Mouse (Mus musculus) cortical plate, adult 2 months (tissue): ENCODE results near the gene Arhgef10l. TPM values are rescaled to one million over a fixed set of nuclear protein-coding genes. Genes with fewer than 3 reads are reported as not detected.

Experiments
- H3K27ac ChIP-seq: fragments of 200-500 bp; 2 replicates; pipeline ENCODE4 v1.5.1; 2012; ENCODE audit warnings: low read length, control low read depth, inconsistent platforms; ENCODE audit not compliant: insufficient read depth
- H3K4me1 ChIP-seq: fragments of 200-500 bp; 2 replicates; pipeline ENCODE4 v1.6.1; 2011; ENCODE audit warnings: low read length; ENCODE audit not compliant: control insufficient read depth, insufficient read depth
- H3K4me3 ChIP-seq: fragments of 200-500 bp; 2 replicates; pipeline ENCODE4 v1.5.1; 2011; ENCODE audit warnings: mild to moderate bottlenecking, low read length, control low read depth; ENCODE audit not compliant: insufficient read depth
- CTCF ChIP-seq: fragments of 200-500 bp; IDR thresholded peaks from 2 replicates; pipeline ENCODE4 v1.5.1; 2011; ENCODE audit warnings: mild to moderate bottlenecking, control low read depth, low read length; ENCODE audit not compliant: insufficient read depth; ENCODE audit errors: extremely low read depth
- POLR2A ChIP-seq: fragments of 200-500 bp; IDR thresholded peaks from 2 replicates; pipeline ENCODE4 v1.6.1; 2011; ENCODE audit warnings: mild to moderate bottlenecking, low read length, control low read depth; ENCODE audit not compliant: insufficient read depth; ENCODE audit errors: extremely low read depth
- polyA plus RNA-seq: library from polyadenylated mRNA; depleted of rRNA; stranded (reverse); fragments of >200 nt; gene quantifications from 2 replicates; pipeline ENCODE4 v1.2.3, GENCODE M21; 2012

Arhgef10l gene
- polyA plus RNA-seq, 1 experiment = 34.5 TPM

DNA sequence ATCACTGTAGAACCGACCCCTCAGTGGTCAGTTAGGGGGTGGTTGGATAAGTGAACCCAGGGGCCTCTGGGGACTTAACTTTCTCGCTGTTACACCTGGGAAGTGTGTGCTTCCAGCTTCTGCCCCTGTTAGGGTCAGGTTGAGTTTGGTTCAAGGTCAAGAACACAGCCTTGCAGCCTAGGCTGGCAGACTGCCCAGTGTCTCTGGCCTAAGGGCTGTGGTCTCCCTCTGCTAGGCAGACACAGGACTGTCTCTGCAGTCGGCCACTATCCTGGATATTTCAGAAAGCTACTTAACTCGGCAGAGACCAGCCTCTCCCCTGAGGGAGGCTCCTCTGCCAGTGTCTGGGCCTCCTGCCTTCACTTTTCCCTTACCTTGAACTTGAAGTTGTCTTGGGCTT, 38.4 kb upstream of the Arhgef10l start:
- Histone ChIP-seq H3K4me3 (no peak overlapping the region), H3K4me1 (no peaks in the 10 kb centered on the region), H3K27ac (no peak overlapping the region)
- TF ChIP-seq CTCF (no peak), POLR2A (no peak)

DNA sequence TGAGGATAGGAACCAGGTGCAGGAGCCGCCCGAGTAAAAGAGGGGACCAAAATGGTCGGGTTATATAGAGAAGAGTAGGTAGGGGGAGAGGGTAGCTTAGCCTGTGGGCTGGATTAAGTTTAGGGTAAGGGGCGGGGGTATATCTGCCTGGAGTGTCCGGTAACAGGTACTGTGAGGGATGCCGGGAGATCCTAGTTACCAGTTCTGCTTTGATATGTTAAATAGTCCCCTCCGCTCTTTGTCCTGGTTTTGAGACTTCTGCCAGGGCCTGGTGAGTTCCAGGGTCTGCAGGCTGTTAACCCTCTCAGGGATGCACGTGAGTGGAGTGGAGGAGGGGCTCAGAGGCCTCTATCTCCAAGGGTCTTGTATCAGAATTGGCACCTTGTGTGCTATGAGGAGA, 37.8 kb upstream of the Arhgef10l start:
- Histone ChIP-seq H3K27ac (no peak overlapping the region), H3K4me1 (no peaks in the 10 kb centered on the region)

DNA sequence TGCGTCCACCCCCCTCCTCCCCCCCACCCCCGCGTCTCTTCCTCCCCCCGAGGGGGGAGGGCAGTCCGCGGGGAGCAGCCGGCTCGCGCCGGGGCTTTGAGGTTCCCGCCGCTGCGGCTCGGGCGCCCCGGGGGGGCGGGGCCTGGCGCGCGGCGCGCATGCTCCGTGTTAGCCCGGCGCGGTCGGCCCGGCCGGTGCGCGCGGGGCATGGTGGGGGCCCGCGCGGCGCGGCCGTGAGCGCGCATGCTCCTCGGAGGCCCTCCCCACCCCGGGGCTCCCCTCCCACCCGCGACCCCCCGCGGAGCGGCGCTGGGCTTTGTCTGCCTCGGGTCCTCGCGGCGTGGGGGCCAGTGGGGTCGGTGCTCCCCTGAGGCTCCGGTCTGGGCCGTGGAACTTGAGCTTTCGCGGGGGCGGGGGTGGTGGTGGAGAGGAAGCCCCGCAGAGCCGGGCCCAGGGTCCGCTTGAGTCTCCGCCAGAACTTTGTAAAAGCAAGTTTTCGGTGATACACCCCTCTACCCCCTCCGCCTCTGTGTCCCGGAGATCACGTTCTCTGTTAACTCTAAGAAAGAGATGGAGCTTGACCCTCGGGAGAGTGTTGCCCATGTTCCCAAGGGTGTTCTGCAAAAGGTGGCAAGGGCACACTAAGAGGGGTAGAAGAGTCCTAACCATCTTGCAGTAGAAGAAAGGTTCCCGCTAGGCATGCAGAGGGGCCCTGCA, 37.0 kb upstream of the Arhgef10l start:
- Histone ChIP-seq H3K4me1 (no peaks in the 10 kb centered on the region), H3K4me3 (peak overlapping the region; percentile 51), H3K27ac (no peak overlapping the region)
- TF ChIP-seq CTCF (no peak), POLR2A (no peak)

More for the DNA sequence above, 37.8 kb upstream of the Arhgef10l start:
- no peak for TF ChIP-seq POLR2A
- TF ChIP-seq CTCF = no peak
- H3K4me3 ChIP-seq = no peak overlapping the region; the same call in 1 of the 2 replicates

DNA sequence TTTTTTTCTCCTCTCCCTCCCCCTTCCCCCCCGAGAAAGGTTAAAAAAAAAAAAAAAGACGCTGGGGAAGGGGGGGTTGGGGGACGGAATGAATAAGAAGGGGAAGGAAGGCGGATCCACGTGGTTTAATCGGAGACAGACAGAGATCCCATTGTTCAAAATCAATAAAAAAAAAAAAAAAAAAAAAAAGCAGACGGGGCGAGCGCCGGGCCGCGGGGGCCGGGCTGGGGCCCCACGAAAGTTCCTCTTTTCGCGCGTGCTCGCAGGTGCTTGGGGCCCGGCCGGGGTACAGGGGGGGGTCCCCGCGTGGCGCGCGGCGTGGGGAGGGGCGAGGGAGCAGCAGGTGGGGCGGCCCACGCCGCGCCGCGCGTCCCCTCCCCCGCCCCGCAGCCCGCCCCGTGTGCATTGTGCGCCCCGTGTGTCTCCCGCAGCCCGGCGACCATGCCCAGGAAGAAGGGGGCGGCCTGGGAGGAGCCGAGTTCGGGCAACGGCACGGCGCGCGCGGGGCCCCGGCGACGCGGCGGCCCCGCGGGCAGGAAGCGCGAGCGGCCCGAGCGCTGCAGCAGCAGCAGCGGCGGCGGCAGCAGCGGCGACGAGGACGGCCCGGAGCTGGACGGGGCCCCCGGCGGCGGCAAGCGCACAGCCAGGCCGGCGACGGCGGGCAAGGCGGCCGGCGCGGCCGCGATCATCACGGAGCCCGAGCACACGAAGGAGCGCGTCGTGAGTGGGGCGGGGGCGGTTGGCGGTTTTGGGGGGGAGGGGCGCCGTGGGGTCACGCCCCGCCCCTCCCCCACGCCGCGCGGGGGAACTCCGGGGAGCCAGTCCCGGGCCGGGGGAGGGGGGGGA, 36.1 kb upstream of the Arhgef10l start:
- Histone ChIP-seq H3K27ac (no peak overlapping the region), H3K4me3 (peak overlapping the region; percentile 51), H3K4me1 (no peaks in the 10 kb centered on the region)
- TF ChIP-seq CTCF (no peak), POLR2A (no peak)

DNA sequence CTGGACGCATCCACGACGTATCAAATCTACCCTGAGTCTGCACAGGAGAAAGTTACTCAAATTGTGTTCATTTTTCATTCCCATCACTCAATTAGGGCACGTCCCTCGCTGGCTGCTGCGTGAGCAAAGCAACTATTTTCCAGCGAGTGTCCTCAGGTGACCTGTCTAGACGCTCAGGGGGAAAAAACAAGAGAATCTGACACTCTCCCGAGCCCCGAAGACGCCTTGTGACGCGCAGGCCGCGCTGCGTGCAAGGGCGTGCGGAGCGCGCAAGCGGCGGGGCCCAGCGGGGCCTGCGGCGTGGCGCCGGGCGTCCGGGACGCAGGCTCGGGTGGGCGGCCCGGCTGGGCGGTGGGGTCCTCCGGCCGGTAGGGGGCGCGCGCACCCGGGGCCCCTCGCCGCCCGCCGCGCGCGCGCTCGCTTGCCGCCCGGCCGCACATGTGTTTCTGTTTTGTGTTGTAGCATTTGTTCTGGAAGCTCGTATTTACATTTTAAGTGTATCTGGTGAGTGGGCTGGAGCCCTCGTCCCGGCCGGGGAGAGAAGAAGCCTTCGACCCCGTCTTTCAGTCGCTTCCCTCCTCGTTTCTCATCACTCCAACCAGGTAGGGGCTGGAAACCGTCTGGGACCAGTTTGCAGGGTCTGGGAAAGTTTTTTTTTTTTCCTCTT, 35.4 kb upstream of the Arhgef10l start:
- H3K27ac ChIP-seq = peak overlapping the region; percentile 77
- peak overlapping the region; percentile 51 for H3K4me3 ChIP-seq
- TF ChIP-seq CTCF = no peak
- TF ChIP-seq POLR2A = peak; percentile 54; the same call in 1 of the 2 replicates
- H3K4me1 ChIP-seq = no peaks in the 10 kb centered on the region

DNA sequence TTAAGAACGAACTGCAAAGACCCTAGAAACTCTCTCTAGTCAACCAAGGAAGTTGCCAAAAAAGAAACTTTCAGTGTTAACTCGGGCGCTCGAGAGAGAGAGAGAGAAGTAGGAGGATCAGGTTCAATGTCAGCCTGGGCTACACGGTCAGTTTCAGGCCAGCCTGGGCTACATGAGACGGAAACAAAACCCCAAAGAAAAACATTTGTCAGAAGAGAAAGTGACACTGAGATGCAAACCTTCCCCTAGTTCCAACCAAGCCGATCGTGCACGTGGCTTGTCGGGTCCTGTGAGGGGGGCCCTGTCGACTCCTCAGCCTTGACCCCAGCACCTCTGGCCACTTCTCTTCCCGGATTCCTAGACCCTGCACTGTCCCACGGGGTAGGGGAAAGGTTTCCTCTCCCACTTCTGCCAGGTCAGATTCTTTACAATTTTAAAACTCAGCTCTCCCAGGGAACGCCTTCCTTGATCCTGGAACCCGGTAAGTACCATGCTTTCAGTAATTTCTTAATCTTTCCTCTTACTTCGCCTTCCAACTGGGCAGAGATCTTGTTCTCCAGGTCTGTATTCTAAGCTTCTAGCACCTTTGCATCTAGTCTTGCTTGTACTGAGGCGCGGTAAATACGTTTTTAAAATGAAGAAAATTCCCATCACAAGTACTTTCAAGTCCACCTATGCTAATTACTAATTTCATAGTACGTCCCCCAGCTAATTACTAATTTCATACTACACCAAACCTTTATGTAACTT, 34.6 kb upstream of the Arhgef10l start, which contains the start of gene Rcc2:
Rcc2 (plus strand) TSS at position 273 of the 750 bp plus-strand sequence.
- TF ChIP-seq CTCF (no peak), POLR2A (no peak)

DNA sequence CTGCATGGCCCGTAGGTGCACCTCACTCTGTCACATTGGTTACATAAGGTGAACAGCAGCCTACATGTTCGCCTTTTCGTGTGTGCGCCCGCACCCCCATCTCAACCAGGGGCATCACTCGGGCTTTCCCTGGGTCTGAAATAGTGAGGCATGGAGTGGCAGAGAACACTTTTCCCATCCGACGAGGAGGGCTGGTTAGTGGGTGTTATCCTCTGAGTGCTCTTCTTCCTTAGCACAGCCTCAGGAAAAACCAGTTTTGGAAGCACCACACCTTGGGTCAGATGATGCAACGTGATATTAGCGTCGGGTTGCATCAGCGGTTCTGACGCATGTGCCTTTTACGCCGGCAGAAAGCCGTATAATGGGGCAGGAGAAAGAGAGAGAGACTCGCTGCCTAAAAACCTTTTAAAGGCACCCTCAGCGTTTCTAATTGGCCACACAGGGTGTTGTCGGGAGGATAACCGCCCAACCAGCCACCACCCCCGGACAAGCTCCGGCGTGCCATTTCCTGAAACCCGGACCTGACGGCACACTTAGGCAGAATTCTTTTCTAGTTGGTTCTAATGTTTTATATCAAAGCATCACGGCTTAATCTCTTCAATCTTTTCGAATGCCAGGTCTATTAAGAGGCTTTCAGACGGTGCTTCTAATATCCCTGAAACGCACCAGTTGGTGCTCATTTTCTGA, 33.8 kb upstream of the Arhgef10l start:
- Histone ChIP-seq H3K4me1 (no peaks in the 10 kb centered on the region), H3K27ac (peak overlapping the region; percentile 36), H3K4me3 (peak overlapping the region; percentile 22)
- TF ChIP-seq POLR2A (peak; percentile 67), CTCF (no peak)

More for the DNA sequence above, 34.6 kb upstream of the Arhgef10l start, which contains the start of gene Rcc2:
- Histone ChIP-seq H3K4me1 (no peaks in the 10 kb centered on the region), H3K4me3 (peak within 1 kb of the TSS; percentile 51), H3K27ac (peak within 1 kb of the TSS; percentile 77)

DNA sequence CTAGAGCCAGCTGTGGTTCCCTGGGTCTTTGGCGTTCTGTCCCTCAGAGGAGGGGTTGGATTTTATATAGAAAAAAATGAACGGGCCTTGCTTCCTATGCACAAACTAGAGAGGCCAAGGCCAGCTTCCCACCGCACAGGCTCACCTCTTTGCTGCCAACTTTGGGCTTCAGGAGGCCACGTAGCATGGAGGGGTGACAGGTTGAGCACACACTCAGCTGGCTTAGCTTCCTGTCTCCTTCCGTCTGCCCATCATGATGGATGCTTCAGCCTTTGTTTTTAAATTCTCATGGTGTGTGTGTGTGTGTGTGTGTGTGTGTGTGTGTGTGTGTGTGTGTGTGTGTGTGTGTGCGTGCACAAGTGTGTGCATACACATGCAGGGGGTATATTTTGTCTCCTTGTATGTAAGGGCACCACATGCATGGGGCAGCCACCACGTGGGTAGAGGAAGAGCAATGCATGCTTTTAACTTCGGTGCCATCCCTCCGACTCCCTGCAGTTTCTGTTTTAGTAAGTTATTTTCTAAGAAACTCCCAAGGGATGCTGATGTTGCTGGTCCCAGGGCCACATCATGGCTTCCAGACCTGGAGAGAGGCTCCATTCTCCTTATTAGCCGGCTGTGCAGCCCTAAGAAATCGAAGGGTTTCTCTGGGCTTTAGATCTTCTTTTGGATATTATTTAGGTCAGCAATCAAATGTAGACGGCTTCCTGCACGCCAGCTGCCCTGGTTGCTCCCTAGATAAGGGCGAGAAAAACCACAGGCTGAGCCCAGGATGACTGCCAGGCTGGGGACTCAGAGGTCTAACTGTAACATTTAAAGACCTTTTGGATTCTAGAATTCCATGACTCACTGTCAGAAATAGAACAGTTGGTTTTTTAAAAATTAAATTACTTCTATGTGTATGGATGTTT, 30.1 kb upstream of the Arhgef10l start:
- no peak overlapping the region for H3K27ac ChIP-seq
- H3K4me3 ChIP-seq = no peak overlapping the region
- TF ChIP-seq CTCF (no peak), POLR2A (no peak)
- H3K4me1 ChIP-seq = no peaks in the 10 kb centered on the region
